Mouse (Mus musculus) left cerebral cortex, adult 2 months (tissue): ENCODE measurements at regions not wholly inside any gene's neighbourhood (a gene's known extent, or its start where the extent isn't known, plus 50 kb on each side); places are given as distances from the start of the nearest gene placed in this dataset.

Experiments
- DNase-seq, 2 experiments: peaks; one replicate each; pipeline ENCODE4 v3.0.0; 2021 to 2022; ENCODE audit warnings: low spot score in 2 of 2, mixed read lengths in 1 of 2; ENCODE audit errors: extremely low spot score in 1 of 2
- H3K27ac ChIP-seq: fragments of 200-600 bp; 2 replicates; pipeline ENCODE4 v1.8.1; 2022
- H3K4me3 ChIP-seq: fragments of 200-600 bp; 2 replicates; pipeline ENCODE4 v1.8.1; 2022
- CTCF ChIP-seq: fragments of 200-600 bp; IDR thresholded peaks from 2 replicates; pipeline ENCODE4 v1.8.1; 2022; ENCODE audit warnings: antibody characterized with exemption, mild to moderate bottlenecking, moderate library complexity
- intact Hi-C: fragments of 180-260 bp; cut with DNase I; formaldehyde crosslinking; loops from one replicate; pipeline ENCODE4 v1.15.1; 2025

DNA sequence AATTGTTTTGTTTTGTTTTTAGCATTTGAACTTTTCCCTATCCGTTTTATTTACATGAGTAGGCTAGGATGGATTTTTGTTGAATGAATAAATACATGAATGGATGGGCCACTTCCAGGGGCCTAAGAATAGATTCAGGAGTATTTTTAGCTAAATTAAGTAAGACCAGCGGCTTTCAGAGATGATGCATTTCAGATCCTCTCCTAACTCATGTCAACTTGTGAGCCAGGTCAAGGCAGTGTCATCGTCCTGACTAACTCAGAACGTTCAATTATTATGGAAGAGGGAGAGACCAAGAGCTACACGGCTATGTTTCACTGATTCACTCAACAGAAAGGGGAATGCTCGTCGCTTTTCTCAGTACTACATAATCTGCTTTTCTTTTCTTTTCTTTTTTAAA lies 75.5 kb upstream of the Tsc22d2 start:
- no peak for TF ChIP-seq CTCF
- no peak overlapping the region for H3K4me3 ChIP-seq
- intact Hi-C loops = no loop called here
- H3K27ac ChIP-seq = no peak overlapping the region
- DNase-seq = no peak

DNA sequence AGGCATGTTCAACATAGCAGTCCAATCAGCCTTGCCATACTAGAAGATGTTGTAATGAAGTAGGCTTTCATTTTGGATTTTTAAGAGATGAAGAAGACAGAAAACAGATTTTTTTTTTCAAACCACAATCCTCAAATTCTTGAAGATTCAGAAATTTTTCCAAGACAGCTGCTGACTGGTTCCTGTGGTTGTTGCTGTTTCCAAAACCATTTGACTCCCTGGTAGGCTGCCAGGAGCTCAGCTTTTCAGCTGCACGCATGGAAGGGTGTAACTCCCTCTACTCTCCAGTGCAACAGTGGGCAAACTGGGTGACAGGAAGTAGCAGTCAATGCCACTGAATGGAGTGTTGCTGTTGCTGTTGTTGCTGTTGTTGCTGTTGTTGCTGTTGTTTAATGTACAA lies 72.4 kb upstream of the Tsc22d2 start:
- no peak overlapping the region for H3K4me3 ChIP-seq
- no peak for TF ChIP-seq CTCF

DNA sequence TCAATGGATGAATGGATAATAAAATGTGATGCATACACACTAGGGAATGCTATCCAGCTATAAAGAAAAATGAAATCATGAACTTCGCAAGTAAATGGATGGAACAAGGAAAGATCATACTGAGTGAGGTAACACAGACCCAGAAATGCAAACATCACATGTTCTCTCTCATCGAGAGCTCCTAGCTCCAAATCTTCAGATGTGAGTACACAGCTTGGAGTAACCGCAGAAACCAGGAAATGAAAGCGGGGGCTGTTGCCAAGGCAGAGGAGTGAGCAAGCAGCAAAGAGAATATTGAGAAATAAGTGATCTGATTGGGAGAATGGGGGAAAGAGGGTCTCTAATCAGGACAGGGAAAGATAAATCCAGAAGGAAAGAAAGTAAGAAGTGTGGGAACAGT lies 52.0 kb upstream of the Tsc22d2 start:
- intact Hi-C loops = no loop called here
- Histone ChIP-seq H3K27ac (no peak overlapping the region), H3K4me3 (no peak overlapping the region)
- TF ChIP-seq CTCF = no peak
- no peak for DNase-seq

More for the DNA sequence above, 72.4 kb upstream of the Tsc22d2 start:
- no peak overlapping the region for H3K27ac ChIP-seq
- no peak for DNase-seq
- intact Hi-C loops = no loop called here

DNA sequence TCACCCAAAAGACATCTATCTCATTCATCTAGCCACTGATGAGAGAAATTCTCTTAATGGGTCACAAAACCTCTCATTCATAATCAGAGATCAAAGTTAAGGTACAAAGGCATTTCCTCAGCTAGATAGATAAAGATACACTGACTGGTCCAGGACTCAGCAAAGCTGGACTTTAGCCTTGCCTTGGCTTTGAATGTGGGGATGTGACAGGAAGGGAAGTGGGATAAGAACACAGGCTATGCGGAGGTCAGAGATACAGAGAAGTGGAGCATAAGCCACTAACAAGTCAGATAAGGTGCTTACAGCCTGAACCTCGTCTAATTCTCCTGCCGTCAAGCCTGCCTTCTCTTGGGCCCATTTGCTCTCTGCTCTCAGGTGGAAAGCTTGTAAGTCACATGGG lies 50.0 kb upstream of the Tsc22d2 start:
- no peak overlapping the region for H3K27ac ChIP-seq
- H3K4me3 ChIP-seq = no peak overlapping the region
- no peak for DNase-seq
- TF ChIP-seq CTCF = no peak
- intact Hi-C loops = no loop called here
